Mouse (Mus musculus): ENCODE results near the gene Atrnl1.

- TF ChIP-seq CTCF (IDR thresholded peaks at IDR 0.05; ENCODE audit: low read depth, low read length) (no peak), POLR2A (IDR thresholded peaks at IDR 0.05; ENCODE audit: borderline replicate concordance, low read depth, low read length) (no peak)
Observed at GRCm38 (mm10) chr19:57808363-57808762, 197.5 kb downstream of the Atrnl1 start.
